Mouse (Mus musculus) cerebellum, adult 11 months (tissue): ENCODE measurements around the gene Miga1.

Experiments
- DNase-seq: peaks from one replicate; pipeline ENCODE4 v3.0.0; 2022

Miga1 gene

GRCm38 (mm10) chr3:152243304-152243703 is 96.9 kb downstream of the Miga1 start:
- DNase-seq: no peak

GRCm38 (mm10) chr3:152241098-152241497 is 99.1 kb downstream of the Miga1 start:
- DNase-seq: no peak

GRCm38 (mm10) chr3:152239592-152239991 is 100.6 kb downstream of the Miga1 start:
- DNase-seq: no peak

GRCm38 (mm10) chr3:152238836-152239235 is 101.4 kb downstream of the Miga1 start:
- no peak for DNase-seq

GRCm38 (mm10) chr3:152235805-152236204 is 104.4 kb downstream of the Miga1 start:
- no peak for DNase-seq

- DNase-seq: no peak
Measured at GRCm38 (mm10) chr3:152235238-152235637, 105.0 kb downstream of the Miga1 start.

- no peak for DNase-seq
Measured at GRCm38 (mm10) chr3:152231333-152232100, 108.7 kb downstream of the Miga1 start.

GRCm38 (mm10) chr3:152229271-152229670 is 110.9 kb downstream of the Miga1 start:
- no peak for DNase-seq

- DNase-seq: no peak
Measured at GRCm38 (mm10) chr3:152228843-152229242, 111.4 kb downstream of the Miga1 start.

GRCm38 (mm10) chr3:152225906-152226305 is 114.3 kb downstream of the Miga1 start:
- DNase-seq: no peak

GRCm38 (mm10) chr3:152224918-152225317 is 115.3 kb downstream of the Miga1 start:
- no peak for DNase-seq
